Mouse (Mus musculus) embryo, embryonic 11 days (tissue): ENCODE measurements around the gene Ptprn2.

Experiments
- DNase-seq: peaks from one replicate; pipeline ENCODE4 v3.0.0-alpha.2; 2015

Gene Ptprn2

DNA sequence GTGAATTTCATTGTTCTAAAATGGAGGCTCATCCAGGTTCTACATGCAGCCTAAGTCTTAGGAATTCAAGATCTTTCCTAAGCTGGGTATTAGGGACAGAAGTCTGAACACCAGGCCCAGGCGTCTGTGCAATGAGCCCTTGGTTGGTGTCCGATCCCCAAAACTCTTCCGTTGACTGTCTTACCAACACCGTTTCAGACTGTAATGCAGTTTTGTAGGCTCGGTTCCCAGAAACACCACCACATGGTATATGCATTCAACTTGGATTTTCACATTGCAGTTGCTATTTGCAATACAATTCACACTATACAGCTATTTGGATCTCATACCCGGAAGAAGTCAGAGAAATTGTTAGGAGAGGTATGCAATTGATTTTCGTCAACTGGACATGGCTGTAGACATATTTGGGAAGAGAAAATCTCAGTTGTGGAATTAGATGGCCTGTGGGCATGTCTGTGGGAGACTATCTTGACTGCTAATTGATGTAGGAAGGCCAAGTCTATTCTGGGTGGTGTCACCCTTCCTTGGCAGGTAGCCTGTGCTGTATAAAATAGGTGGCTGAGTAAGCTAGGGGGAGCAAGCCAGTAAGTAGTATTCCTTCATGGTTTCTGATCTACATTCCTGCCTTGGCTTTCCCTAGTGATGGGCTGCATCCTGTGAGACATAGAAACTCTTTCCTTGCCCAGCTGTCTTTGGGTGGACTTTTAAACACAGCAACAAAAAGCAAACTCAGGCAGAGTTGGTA lies 109.5 kb downstream of the Ptprn2 start:
- no peak for DNase-seq

- DNase-seq = no peak
These were observed 110.2 kb downstream of the Ptprn2 start for GRCm38 (mm10) chr12:116595727-116596126.

GRCm38 (mm10) chr12:116596993-116597392 lies 111.5 kb downstream of the Ptprn2 start:
- no peak for DNase-seq

GRCm38 (mm10) chr12:116597670-116598069 lies 112.2 kb downstream of the Ptprn2 start:
- no peak for DNase-seq

DNA sequence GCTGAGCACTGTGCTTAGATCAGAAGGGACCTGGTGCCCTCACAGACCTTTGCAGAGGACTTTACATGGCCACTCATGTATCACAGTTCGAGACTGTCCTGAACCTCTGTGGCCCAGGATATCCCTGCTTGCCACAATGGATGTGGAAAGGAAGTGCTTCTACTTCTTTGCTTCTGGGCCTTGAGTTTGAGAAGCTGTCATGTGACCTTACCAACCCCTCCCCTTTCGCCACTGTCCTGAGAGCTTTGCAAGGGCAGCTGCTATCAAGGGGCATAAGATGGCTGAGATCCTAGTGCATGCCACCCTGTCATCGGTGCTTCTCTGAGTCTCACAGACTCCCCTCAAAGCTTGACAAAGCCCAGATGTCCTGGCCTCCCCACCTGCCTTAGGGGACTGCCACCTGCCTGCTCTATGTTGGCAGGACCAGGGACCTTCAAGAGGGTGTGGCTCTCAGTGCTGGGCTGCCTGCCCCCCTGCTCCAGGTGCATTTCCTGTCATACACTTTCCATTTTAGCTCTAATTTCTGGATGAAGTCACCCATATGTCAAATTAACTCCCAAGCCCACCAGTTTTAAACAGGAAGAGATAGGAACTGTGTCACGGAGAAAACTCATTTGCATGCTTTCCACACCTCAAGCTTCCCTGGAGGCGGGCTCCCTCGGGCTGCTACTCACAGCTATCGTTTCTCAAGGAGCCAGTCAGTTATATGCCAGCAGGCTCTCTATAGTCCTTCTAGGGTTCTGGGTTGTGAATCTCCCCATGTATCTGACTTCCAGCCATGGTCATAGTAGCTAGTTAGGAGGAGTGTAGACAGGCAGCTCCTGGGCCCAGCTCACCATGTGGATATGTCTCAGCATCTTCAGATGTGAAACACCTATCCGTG lies 112.8 kb downstream of the Ptprn2 start:
- DNase-seq = no peak

DNA sequence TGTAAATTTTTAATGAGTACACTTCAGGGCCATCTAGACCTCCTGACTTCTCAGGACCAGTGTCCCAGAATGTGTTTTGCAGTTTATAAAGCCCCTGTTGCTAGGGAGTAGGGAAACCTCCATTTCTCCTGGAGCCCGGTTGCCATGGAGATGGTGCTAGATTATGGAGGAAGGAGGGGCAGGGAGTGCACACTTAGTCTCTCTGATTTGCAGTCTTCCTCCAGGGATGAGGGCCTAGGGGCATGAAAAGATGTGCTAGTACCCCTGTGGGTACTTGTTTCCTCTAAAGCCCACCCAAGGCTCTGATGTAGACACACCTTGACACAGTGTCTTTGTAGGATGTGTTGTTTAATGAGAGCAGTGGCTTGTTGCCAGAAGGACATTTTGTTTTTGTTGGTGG lies 114.0 kb downstream of the Ptprn2 start:
- DNase-seq = peak; percentile 77

GRCm38 (mm10) chr12:116600054-116600453 lies 114.5 kb downstream of the Ptprn2 start:
- DNase-seq = no peak

GRCm38 (mm10) chr12:116601395-116601794 lies 115.9 kb downstream of the Ptprn2 start:
- DNase-seq = no peak

DNA sequence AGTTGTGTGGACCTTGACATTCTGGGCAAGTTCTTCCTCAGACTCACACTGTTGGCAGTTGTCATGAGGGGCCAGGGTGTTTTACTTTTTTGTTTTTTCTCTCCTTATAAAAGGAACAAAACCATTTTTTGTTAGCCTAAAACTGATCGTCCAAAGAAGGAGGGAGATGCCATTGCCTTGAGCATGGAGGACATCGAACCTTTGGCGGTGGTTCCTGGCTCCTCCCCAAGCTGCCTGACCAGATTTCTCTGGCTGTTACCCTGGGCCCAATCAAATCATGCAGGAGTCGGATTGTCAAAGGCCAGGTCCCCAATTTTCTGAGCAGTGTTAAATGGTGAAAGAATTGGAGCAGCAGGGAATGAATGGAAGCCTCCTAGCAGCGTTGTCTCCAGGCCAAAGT lies 116.4 kb downstream of the Ptprn2 start:
- no peak for DNase-seq

DNA sequence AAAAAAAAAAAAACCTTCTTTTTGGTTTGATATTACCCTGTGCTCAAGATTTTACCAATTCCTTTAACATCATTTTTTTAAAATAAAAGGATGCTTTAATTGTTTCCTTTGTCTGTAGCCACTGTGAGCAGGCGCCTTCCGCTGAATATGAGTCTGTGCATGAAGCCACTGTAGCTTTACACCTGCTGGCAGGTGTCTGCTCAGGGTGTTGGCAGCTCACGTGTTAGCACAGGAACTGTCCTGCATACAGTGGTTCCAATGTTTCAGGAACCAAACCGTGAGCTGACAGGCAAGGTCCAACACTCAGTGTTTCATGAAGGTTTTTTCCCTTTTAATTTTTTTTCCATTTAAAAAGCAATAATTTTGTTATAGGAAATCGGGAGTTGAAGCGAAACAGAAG lies 123.1 kb downstream of the Ptprn2 start:
- no peak for DNase-seq

DNA sequence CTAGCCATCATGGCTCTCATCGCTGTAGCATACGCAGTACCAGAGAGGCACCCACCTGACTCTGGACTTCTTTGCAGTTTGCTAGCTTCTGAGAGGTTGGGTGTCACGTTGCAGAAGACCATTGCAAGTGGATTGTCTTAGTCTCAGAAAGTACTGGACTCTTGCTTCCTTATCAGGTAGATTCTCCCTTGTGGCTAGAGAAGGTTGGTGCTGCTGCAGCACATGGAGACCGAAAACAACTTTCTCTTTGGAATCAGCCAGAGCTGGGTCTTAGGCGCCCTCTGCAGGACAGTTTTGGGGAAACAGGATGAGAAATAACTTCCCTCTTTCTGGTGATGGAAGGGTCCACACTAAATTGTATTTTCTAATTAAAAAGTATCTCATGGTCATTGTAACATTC lies 134.3 kb downstream of the Ptprn2 start:
- DNase-seq = peak; percentile 83

DNA sequence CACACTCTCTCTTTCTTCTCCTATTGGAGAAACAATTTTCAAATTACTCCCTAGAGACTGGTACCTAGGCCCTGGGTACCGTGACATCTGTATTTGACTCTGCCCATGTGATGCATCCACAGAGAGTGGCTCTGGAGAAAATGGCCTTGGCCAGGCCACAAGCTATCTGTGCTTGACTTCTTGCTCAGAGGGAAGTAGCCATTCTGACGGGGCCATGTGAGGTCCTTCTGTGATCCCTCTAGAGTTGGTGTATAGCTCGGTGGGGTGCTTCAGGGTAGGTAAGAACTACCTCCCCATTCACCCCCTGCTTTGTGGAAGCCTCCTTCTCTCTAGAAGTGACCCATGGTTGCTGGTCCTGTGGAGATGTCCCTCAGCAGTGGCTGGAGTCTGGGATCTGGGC lies 134.8 kb downstream of the Ptprn2 start:
- DNase-seq = no peak

DNA sequence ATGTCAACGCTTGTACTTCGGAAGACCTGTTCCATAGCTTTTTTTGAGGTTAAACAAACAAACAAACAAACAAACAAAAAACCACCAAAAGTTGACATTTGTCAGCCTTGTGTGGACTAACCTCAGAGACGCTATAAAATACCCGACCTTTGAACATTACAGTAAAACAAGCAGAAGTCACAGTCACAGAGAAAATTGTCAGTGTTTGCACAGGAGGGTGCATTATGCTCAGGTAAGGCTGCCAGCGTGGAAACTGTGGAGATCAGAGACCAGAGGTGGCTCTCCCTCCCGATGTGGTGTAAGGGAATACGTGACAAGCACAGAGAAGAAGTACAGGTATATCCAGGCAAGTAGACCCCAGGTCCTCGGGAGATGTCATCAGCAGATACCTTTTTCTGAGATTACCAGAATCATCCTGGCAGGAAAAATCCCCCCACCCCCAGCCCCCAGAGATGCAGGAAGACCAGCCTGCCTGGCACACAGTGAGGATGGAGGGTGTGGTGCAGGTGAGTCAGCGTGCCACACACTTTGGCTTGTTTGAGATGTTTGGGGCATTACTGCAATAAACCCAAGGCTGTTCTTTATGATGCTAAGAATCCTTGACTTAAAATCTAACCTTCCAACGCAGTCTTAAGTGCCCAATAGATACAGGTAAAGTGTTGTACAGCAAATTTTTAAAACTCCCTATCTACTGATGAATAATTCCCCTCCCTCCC lies 136.0 kb downstream of the Ptprn2 start:
- DNase-seq = no peak

- DNase-seq = no peak
These were observed 137.3 kb downstream of the Ptprn2 start for GRCm38 (mm10) chr12:116622665-116623387.

DNA sequence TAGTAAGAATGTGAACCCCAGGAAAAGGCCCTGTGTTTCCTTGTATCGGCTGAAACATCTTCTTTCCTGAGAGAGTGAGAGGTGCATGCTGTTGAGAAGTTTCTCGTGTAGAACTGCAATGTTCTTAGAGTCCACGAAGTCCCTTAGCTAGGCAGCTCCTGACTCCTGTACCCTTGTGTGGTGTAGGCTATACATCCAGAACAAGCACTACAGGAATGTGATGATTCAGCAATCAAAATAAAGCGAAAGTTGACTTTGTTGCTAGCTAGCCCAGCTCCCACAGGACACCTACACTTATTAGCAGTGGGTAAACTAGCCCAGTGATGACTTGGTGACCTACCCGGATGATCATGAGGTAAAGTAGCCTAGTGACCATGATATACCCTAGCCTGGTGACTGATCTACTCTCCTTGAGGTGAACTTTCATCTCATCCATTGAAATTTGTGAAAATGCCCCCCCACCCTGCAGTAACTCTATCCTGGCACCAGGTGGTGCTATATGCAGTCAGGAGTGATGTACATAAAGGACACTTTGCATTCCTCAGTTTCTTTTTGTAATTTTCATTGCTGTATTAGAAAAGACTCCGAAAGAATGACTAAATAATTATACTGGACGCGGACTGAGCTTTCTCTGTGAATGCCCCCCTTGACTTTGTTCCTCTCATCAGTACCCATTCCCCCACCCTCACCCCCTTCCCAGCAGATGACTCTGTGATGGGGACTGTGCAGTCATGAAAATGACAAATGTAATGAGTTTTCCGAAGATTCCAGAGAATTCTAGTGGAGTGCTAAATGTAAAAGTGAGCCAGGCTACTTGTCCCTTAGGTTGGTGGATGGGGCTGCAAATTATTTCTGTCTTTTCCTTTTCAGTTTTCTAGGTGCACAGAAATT lies 140.1 kb downstream of the Ptprn2 start:
- DNase-seq = peak; percentile 57

DNA sequence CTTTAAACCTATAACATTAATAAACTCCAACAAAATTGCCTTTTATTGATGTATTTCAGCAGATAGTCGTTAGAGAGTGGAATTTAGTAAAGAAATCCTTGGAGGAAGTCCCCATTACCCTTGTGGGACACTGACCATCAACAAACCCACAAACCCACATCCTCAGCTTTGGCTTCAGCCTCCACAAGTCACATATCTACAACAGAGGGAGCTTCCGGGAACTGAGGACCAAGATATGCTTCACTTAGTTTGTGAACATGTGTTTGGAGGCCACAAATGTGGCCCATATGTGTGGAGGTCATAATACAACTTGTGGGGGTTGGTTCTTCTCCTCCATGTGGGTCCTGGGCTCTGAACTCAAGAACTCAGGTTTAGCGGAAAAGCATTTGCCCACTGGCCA lies 143.5 kb downstream of the Ptprn2 start:
- no peak for DNase-seq

DNA sequence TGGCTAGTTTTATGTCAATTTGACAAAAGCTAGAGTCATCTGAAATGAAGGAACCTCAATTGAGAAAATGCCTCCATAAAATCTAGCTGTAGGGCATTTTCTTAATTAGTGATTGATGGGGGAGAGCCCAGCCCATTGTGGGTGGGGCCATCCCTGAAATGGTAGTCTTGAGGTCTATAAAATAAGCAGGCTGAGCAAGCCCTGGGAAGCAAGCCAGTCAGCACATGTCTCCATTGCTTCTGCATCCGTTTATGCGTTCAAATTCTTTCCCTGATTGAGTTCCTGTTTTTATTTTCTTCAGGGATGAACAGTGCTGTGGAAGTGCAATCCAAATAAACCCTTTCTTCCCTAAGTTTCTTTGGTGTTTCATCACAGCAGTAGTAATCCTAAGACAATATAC lies 152.0 kb downstream of the Ptprn2 start:
- DNase-seq = no peak

DNA sequence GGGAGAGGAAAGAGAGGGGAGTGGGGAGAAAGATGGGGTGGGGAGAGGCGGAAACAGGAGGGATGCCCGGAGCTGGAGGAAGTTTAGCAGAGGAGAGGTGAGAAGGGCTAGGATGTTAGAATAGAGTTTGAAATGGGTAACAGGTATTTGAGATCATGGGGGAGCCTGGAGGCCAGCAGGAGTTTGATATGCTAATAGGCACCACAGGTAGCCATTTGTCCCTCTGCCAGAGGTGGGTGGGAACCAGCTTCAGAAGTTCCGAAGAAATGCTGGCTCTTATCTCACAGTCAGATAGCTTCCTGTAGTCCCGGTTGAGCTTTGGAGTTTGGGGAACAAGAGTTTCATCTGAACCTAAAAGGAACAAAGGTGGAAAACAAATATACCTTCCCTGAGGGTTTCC lies 155.4 kb downstream of the Ptprn2 start:
- no peak for DNase-seq

- DNase-seq = peak; percentile 49
These were observed 156.0 kb downstream of the Ptprn2 start for GRCm38 (mm10) chr12:116641339-116642190.

GRCm38 (mm10) chr12:116642191-116642549 lies 156.7 kb downstream of the Ptprn2 start:
- DNase-seq = no peak

GRCm38 (mm10) chr12:116646771-116647170 lies 161.3 kb downstream of the Ptprn2 start:
- no peak for DNase-seq
